Mouse (Mus musculus) stomach, embryonic 14.5 days (tissue): ENCODE measurements around the gene Cyp27a1. TPM values are rescaled to one million over a fixed set of nuclear protein-coding genes. Genes with fewer than 3 reads are reported as not detected.

ENCODE experiments used
- ATAC-seq: fragments of 200-750 bp; cut with Nextera tagmentation; 2 replicates; pipeline ENCODE4 v1.8.0; 2017; ENCODE audit warnings: low read depth, moderate TSS enrichment; ENCODE audit not compliant: insufficient number of reproducible peaks, insufficient read depth, low FRiP score
- H3K27ac ChIP-seq: fragments of 300-500 bp; sonication (generic); 2 replicates; pipeline ENCODE4 v1.5.1; 2014; ENCODE audit warnings: mild to moderate bottlenecking, low read length, moderate library complexity, mixed read lengths
- H3K27me3 ChIP-seq: fragments of 300-500 bp; sonication (generic); 2 replicates; pipeline ENCODE4 v1.6.1; 2014; ENCODE audit warnings: low read length, control low read depth, mixed read lengths; ENCODE audit not compliant: control insufficient read depth, insufficient read depth
- H3K36me3 ChIP-seq: fragments of 300-500 bp; sonication (generic); 2 replicates; pipeline ENCODE4 v1.6.1; 2014; ENCODE audit warnings: mild to moderate bottlenecking, control low read depth, low read length, moderate library complexity, mixed read lengths; ENCODE audit not compliant: control insufficient read depth, insufficient read depth
- H3K4me1 ChIP-seq: fragments of 300-500 bp; sonication (generic); 2 replicates; pipeline ENCODE4 v1.6.1; 2014; ENCODE audit warnings: low read length, control low read depth, mixed read lengths; ENCODE audit not compliant: control insufficient read depth, insufficient read depth
- H3K4me2 ChIP-seq: fragments of 300-500 bp; sonication (generic); replicated peaks from 2 replicates; pipeline ENCODE4 v1.6.1; 2014; ENCODE audit warnings: low read depth, low read length, control low read depth
- H3K4me3 ChIP-seq: fragments of 300-500 bp; sonication (generic); 2 replicates; pipeline ENCODE4 v1.5.1; 2014; ENCODE audit warnings: low read depth, low read length, control low read depth
- H3K9ac ChIP-seq: fragments of 300-500 bp; sonication (generic); replicated peaks from 2 replicates; pipeline ENCODE4 v1.6.1; 2014; ENCODE audit warnings: low read depth, mild to moderate bottlenecking, control low read depth, low read length, moderate library complexity, mixed read lengths
- H3K9me3 ChIP-seq: fragments of 300-500 bp; sonication (generic); 2 replicates; pipeline ENCODE4 v1.6.1; 2016; ENCODE audit warnings: low read depth, low read length, control low read depth; ENCODE audit not compliant: control insufficient read depth
- WGBS: fragments of 180-500 bp; shearing (Covaris S2); extraction: QIAGEN DNeasy Blood & Tissue Kit; methylation state at CpG from one replicate; pipeline ENCODE4 v1.1.7; 2014; 5-methylcytosine and 5-hydroxymethylcytosine counted together
- polyA plus RNA-seq: library from polyadenylated mRNA; unstranded; fragments of >200 nt; fragmentation: Nextera tagmentation; extraction: Ambion mirVana; gene quantifications from 2 replicates; pipeline ENCODE4 v1.2.1, GENCODE M21; 2014

Gene Cyp27a1
- polyA plus RNA-seq, 1 experiment from 2014 or later: 10.6 TPM

- no peaks in the 10 kb centered on the region for H3K27me3 ChIP-seq
- H3K9ac ChIP-seq: no peak overlapping the region
- no peak overlapping the region for H3K27ac ChIP-seq
- H3K4me3 ChIP-seq: no peak overlapping the region
- H3K4me2 ChIP-seq: no peak overlapping the region
- WGBS: 77% methylated on average over 2 of the region's 2 CpGs
- no peaks in the 10 kb centered on the region for H3K36me3 ChIP-seq
- no peaks in the 10 kb centered on the region for H3K4me1 ChIP-seq
- no peaks in the 10 kb centered on the region for H3K9me3 ChIP-seq
- ATAC-seq: no peak
Observed at GRCm38 (mm10) chr1:74723748-74724147, 10.4 kb downstream of the Cyp27a1 start.

DNA sequence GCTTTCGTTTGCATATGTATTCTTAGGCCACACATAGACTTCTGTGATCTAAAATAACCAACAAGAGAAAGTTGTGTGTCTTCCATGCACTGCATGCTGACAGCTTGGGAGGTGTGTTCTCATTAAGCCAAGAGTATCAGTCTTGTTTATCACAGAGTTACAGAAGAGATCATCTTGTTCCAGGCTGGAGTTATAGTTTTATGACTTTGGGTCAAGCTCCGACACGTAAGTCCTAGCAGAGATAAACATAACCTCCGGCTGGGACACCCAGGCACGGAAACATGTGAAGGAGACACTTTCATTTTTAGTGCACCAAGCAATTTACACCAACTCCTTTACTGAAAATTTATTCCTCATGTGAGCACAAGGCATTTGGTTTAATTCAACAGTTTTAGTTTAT, 12.7 kb downstream of the Cyp27a1 start:
- WGBS: 41% methylated on average over 5 of the region's 5 CpGs
- no peaks in the 10 kb centered on the region for H3K36me3 ChIP-seq
- H3K9ac ChIP-seq: no peak overlapping the region
- H3K9me3 ChIP-seq: no peaks in the 10 kb centered on the region
- H3K4me3 ChIP-seq: no peak overlapping the region
- H3K4me2 ChIP-seq: no peak overlapping the region
- H3K27me3 ChIP-seq: no peaks in the 10 kb centered on the region
- no peaks in the 10 kb centered on the region for H3K4me1 ChIP-seq
- ATAC-seq: no peak
- H3K27ac ChIP-seq: no peak overlapping the region

DNA sequence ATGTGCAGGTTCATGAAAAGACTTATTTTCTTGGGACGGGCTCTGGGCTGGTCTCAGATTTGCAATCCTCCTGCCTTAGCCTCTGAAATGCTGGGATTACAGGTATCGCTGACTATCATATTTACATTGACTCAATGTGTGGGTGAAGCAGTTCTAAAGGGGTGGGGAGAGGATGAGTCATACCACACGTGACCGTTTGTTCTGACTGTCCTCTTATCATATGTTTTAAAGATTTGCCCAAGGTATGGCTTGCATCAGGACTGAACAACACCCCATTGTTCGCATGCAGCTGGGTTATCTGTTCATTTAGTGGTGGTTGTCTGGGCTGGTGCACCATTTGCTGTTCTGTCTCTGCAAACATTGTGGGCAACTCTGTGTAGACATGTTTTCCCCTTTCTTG, 13.3 kb downstream of the Cyp27a1 start:
- Histone ChIP-seq H3K36me3 (no peaks in the 10 kb centered on the region), H3K27me3 (no peaks in the 10 kb centered on the region), H3K4me1 (no peaks in the 10 kb centered on the region), H3K9ac (no peak overlapping the region), H3K4me3 (no peak overlapping the region), H3K4me2 (no peak overlapping the region), H3K9me3 (no peaks in the 10 kb centered on the region), H3K27ac (no peak overlapping the region)
- WGBS: 61% methylated on average over 5 of the region's 5 CpGs
- ATAC-seq: no peak

- H3K27me3 ChIP-seq: no peaks in the 10 kb centered on the region
- 64% methylated on average over 8 of the region's 8 CpGs for WGBS
- H3K36me3 ChIP-seq: no peaks in the 10 kb centered on the region
- no peak for ATAC-seq
- no peak overlapping the region for H3K4me3 ChIP-seq
- no peak overlapping the region for H3K27ac ChIP-seq
- H3K4me2 ChIP-seq: no peak overlapping the region
- no peaks in the 10 kb centered on the region for H3K9me3 ChIP-seq
- no peak overlapping the region for H3K9ac ChIP-seq
- no peaks in the 10 kb centered on the region for H3K4me1 ChIP-seq
Observed at GRCm38 (mm10) chr1:74728446-74728845, 15.1 kb downstream of the Cyp27a1 start.

GRCm38 (mm10) chr1:74736977-74737376, 23.6 kb downstream of the Cyp27a1 start:
- Histone ChIP-seq H3K9me3 (no peaks in the 10 kb centered on the region), H3K9ac (no peak overlapping the region), H3K4me3 (no peak overlapping the region), H3K4me2 (no peak overlapping the region), H3K27ac (no peak overlapping the region), H3K4me1 (no peaks in the 10 kb centered on the region), H3K27me3 (no peaks in the 10 kb centered on the region), H3K36me3 (no peaks in the 10 kb centered on the region)
- 83% methylated on average over 12 of the region's 12 CpGs for WGBS
- ATAC-seq: no peak

DNA sequence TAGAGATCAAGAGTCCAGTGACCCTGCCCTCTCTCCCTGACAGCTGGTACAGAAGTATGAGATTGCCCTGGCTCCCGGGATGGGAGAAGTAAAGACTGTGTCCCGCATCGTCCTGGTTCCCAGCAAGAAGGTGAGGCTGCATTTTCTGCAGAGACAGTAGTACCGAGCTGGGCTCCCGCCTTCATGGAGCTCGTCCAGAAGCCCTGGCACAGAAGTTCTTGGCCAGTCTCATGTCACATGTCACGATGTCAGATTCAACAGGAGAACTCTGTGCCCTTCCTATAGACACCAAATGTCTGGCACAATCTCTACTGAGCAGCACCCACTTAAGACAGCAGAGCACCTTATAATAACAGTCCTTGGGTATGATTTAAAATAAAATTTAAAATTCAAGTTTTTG, 24.1 kb downstream of the Cyp27a1 start:
- Histone ChIP-seq H3K4me3 (no peak overlapping the region), H3K9me3 (no peaks in the 10 kb centered on the region), H3K9ac (no peak overlapping the region), H3K4me2 (no peak overlapping the region), H3K27ac (no peak overlapping the region), H3K27me3 (no peaks in the 10 kb centered on the region), H3K36me3 (no peaks in the 10 kb centered on the region), H3K4me1 (no peaks in the 10 kb centered on the region)
- WGBS: 81% methylated on average over 7 of the region's 7 CpGs
- no peak for ATAC-seq

DNA sequence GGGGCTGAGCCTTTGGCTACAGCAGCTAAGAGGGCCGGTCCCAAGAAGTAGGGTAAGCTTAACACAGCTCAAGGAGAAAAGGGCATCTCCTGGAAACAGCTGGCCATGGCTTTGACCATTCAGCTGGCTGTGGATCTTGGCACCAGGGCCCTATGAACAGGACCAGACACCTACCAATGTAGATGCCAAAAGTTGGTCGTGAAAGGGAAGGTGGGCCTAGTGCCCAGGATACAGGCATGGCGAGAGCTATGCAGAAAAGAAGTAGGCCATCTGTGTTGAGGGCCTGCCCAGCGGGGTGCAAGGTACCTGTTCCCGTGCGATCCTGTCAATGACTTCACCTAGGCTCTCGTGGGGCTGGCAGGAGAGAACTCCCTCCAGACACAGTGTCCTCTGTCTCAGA, 27.5 kb downstream of the Cyp27a1 start:
- Histone ChIP-seq H3K4me3 (no peak overlapping the region), H3K4me1 (no peaks in the 10 kb centered on the region), H3K36me3 (no peaks in the 10 kb centered on the region), H3K9me3 (no peaks in the 10 kb centered on the region), H3K4me2 (no peak overlapping the region), H3K27me3 (no peaks in the 10 kb centered on the region), H3K27ac (no peak overlapping the region), H3K9ac (no peak overlapping the region)
- WGBS: 80% methylated on average over 7 of the region's 7 CpGs
- no peak for ATAC-seq

DNA sequence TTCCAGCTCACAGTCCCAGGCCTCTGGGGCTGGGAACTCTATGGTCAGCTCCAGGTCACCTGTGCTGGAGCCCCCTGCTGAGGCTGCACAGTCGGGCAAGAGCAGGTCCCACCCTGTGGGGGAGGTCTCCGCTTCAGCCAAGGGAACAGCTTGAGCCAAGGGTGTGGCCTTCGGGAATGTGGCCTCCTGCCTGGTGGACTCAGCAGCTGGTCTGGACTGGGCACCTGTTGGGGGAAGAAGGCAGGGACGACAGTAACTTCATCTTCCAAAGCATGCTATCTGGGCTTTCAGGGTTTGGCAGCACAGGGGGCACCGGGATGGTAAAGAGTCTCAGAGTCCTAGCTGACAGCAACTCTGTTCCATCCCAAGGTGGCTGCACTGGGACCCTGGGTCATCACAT, 34.0 kb downstream of the Cyp27a1 start:
- ATAC-seq: no peak
- Histone ChIP-seq H3K9me3 (no peaks in the 10 kb centered on the region), H3K4me2 (no peak overlapping the region), H3K9ac (no peak overlapping the region), H3K27me3 (no peaks in the 10 kb centered on the region), H3K4me3 (no peak overlapping the region), H3K4me1 (peaks cover 4% of the 10 kb centered on the region), H3K36me3 (no peaks in the 10 kb centered on the region), H3K27ac (no peak overlapping the region)
- 70% methylated on average over 5 of the region's 5 CpGs for WGBS

DNA sequence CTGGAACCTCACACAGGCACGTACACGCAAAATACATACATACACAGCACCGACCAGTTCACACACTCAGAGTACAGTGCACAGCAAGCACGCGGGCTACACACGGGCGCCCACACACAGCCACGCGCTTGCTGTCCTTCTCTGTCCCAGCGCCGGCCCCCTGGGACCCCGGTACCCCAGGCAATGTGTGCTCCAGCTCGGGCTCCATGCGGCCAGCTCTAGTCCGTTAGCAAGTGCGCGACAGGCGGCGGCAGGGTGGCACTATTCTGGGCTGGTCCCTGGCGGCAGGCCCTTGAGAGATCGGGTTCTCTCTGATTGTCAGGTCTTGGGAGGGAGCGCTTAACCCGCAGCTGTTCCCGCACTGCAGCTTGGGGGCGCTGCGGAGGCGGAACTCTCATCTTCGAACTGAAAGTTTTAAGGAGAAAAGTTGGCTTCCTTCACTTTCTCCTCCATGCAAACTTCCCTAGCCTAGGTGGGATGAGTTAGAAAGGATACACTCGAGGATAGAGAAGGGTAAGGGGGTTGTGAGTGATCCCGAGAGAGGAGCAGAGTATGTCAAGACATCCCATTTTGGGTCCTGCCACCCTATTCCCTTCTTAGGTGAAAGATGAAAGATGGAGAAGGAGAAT, 35.4 kb downstream of the Cyp27a1 start, which contains the start of gene Prkag3:
Gene Prkag3, minus strand, starts transcription at position 579 of the 629 bp plus-strand sequence.
- Histone ChIP-seq H3K4me2 (peak within 1 kb of the TSS; percentile 39), H3K27me3 (no peaks in the 10 kb centered on the region), H3K9me3 (no peaks in the 10 kb centered on the region), H3K4me3 (peak within 1 kb of the TSS; percentile 20; the same call in 1 of the 2 replicates), H3K4me1 (peaks cover 4% of the 10 kb centered on the region), H3K9ac (no peak within 1 kb of the TSS; the same call in 1 of the 2 replicates), H3K36me3 (no peaks in the 10 kb centered on the region), H3K27ac (no peak within 1 kb of the TSS)
- WGBS: 10% methylated on average over 30 of the region's 30 CpGs
- ATAC-seq: peak; percentile 28; the same call in 1 of the 2 replicates
